Mouse (Mus musculus): ENCODE measurements around the gene Ushbp1. TPM values are rescaled to one million over a fixed set of nuclear protein-coding genes. Genes with fewer than 3 reads are reported as not detected.

Gene Ushbp1
- polyA plus RNA-seq, 1 experiment: 0.03 TPM

DNA sequence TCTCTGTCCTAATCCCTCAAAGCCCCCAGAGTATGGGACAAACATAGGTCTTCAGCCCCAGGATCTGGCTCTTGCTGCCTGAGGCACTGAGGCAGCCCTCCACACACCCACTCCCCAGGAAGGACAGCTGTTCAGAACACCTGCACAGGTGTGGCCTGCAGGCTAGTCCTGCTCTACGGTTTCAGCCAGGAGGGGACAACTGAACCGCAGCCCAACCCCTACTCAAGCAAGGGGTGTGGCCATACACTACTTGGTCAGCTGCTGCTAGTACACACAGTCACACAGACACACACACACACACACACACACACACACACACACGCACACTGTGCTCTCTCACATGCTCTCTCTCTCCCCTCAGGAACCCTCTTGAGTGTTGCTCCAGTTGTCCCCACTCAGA is 11.7 kb downstream of the Ushbp1 start:
- Histone ChIP-seq H3K9me3 (ENCODE audit: control insufficient read depth, low read length) (peaks cover 5% of the 10 kb centered on the region; the same call in 1 of the 2 replicates), H3K4me1 (ENCODE audit: control insufficient read depth) (peaks cover 16% of the 10 kb centered on the region), H3K27me3 (ENCODE audit: control insufficient read depth) (peaks cover 48% of the 10 kb centered on the region), H3K36me3 (ENCODE audit: control insufficient read depth) (no peaks in the 10 kb centered on the region), H3K4me3 (replicated peaks) (no peak overlapping the region)
- TF ChIP-seq TAL1 (IDR thresholded peaks at IDR 0.05; ENCODE audit: low read length) (no peak), GATA1 (IDR thresholded peaks at IDR 0.05; ENCODE audit: low read length) (no peak)

DNA sequence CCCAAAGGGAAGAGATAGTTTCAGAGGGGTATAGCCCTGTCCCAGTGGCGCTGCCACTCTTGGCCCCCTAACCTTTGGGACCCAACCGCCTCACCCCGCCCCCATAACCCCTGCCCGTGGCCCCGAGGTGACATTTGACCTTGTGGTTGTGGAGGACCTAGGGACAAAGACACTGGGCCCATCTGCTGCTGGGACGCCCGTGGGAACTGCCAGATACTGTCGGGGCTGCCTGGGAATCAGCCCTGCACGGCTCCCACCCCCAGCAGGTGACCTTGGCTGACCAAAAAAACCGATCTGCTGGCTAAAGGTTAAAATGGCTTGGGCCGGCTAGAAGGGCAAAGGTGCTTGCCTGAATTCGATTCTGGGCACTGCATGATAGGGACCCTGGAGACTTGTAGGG is 12.2 kb downstream of the Ushbp1 start:
- peaks cover 53% of the 10 kb centered on the region for H3K27me3 ChIP-seq (ENCODE audit: control insufficient read depth)
- peaks cover 16% of the 10 kb centered on the region for H3K4me1 ChIP-seq (ENCODE audit: control insufficient read depth)
- no peaks in the 10 kb centered on the region; the same call in 1 of the 2 replicates for H3K36me3 ChIP-seq (ENCODE audit: control insufficient read depth)
- peaks cover 5% of the 10 kb centered on the region; the same call in 1 of the 2 replicates for H3K9me3 ChIP-seq (ENCODE audit: control insufficient read depth, low read length)
- no peak overlapping the region for H3K4me3 ChIP-seq (replicated peaks)
- TF ChIP-seq TAL1 (IDR thresholded peaks at IDR 0.05; ENCODE audit: low read length) (no peak), GATA1 (IDR thresholded peaks at IDR 0.05; ENCODE audit: low read length) (no peak)

DNA sequence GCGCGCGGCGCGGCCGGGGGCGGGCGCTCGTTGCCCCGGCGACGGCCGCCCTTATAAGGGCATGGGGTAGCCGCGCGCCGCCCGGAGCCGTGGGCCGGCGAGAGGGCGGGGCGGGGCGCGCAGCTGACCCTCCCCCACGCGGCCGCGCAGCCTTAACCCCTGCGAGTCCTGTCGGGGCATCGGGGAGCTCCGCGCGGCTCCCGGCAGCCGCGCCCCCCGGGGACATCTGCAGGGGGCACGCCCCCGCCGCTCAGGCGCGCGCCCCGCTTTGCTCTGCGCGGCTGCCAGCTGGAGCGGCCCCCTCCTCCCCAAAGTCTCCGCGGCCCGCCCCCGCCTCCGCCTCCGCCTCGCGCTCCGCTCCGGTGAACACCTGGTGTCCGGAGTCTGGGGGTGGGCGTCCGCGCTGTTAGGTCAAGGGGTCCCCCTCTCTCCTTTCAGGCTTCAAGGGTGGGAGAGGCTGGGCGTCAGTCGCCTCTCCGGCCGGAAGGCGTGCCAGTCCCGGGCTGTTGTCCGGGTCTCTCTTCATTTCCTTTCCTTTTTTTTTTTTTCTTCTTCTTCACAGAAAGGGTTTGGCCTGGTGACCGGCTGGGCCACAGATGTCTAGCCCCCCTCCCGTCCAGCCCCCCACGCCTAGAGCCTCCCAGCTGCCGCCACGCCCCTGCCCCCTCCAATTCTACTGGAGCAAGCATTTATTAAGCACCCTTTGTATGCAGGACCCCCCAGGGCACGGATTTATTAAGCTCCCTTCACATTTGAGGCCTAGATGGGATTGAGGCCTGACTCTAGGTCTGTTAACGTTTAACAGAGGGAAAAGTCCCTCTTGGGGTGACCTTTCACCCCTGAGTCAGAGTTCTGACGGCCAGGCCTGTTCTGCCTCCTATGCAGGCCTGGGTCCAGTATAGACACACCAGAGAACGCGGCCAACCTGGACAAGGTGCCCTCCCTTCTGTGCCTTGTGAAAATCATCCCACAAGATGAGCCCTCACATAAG is 13.3 kb downstream of the Ushbp1 start:
- Histone ChIP-seq H3K4me1 (ENCODE audit: control insufficient read depth) (peaks cover 16% of the 10 kb centered on the region), H3K36me3 (ENCODE audit: control insufficient read depth) (peaks cover 5% of the 10 kb centered on the region; the same call in 1 of the 2 replicates), H3K27me3 (ENCODE audit: control insufficient read depth) (peaks cover 62% of the 10 kb centered on the region), H3K4me3 (replicated peaks) (peak overlapping the region; percentile 63), H3K9me3 (ENCODE audit: control insufficient read depth, low read length) (peaks cover 5% of the 10 kb centered on the region; the same call in 1 of the 2 replicates)
- TF ChIP-seq TAL1 (IDR thresholded peaks at IDR 0.05; ENCODE audit: low read length) (no peak), GATA1 (IDR thresholded peaks at IDR 0.05; ENCODE audit: low read length) (no peak)

DNA sequence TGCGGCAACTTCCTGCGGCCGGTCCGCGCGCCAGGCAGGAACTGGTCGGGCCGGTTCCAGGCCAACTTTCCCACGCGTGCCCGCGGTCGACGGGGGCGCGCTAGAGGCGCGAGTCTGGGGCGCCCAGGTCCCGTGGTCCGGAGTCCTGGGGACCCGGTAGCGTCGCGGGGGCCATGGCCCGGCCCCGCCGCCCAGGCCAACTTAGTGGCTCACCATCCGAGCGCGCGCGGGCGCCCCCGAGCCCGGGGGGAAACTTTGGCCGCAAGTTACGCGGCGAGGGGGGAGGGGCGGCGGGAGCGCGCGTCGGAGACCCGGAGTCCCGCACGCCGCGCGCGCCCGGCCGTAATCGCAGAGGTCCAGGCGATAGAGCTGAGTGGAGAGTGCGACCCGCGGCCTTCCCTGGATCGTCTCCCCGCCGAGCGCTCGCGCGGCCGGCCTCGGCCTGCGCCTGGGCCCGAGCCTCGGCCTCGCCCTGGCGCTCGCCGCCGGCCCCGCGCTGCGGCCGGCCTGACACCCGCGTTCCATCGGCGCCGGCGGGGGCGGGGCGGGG is 14.1 kb downstream of the Ushbp1 start, which contains the start of gene Nr2f6:
Gene Nr2f6 (minus strand): TSS at position 540 of the 550 bp plus-strand sequence.
- Histone ChIP-seq H3K4me1 (ENCODE audit: control insufficient read depth) (peaks cover 18% of the 10 kb centered on the region), H3K9me3 (ENCODE audit: control insufficient read depth, low read length) (peaks cover 5% of the 10 kb centered on the region; the same call in 1 of the 2 replicates), H3K27me3 (ENCODE audit: control insufficient read depth) (peaks cover 70% of the 10 kb centered on the region), H3K36me3 (ENCODE audit: control insufficient read depth) (peaks cover 8% of the 10 kb centered on the region; the same call in 1 of the 2 replicates), H3K4me3 (replicated peaks) (peak within 1 kb of the TSS; percentile 63)
- TF ChIP-seq TAL1 (IDR thresholded peaks at IDR 0.05; ENCODE audit: low read length) (no peak), GATA1 (IDR thresholded peaks at IDR 0.05; ENCODE audit: low read length) (no peak)

DNA sequence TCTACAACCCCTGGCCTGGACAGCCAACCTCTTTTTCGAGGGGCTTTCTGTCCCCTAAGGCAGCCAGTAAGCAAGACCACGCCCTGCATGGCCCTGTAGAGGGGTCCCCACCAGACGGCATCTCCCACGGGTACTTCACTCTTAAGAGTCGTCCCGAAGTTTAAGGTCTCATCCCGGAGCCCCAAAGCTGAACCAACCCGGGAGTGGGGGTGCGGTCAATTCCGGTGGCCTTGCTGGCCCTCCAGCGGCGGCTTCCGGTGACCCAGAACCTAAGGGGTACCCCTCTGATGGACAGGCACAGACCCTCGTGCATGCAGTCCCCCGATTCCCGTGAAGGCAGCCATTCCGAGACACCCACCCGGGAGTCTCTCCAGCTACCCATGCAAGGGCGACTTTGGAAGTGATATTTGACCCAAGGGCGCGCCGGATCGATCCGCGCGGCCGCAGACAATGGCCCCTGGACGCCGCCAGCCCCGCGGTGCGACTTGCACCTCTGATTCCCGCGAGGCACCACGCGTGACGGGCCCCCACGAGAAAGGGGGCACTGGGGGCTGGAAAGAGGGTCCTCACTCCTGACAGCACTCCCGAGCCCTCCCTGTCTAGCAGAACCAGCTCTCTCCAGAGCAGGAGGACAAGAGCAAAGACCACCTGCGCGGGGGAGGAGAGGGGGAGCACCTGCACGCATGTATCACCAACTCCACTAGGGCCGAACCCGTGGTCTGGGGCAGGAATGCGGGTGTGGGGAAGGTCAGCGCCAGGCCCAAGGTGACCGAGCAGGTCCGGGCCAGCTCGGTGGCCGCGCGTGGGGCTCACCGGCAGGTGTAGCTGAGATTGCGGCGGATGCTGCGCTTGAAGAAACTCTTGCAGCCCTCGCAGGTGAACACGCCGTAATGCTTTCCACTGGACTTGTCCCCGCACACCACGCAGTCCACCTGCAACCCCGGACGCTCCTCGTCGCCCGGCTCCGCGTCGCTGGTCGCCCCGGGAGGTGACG is 15.1 kb downstream of the Ushbp1 start:
- H3K9me3 ChIP-seq (ENCODE audit: control insufficient read depth, low read length): peaks cover 5% of the 10 kb centered on the region; the same call in 1 of the 2 replicates
- H3K27me3 ChIP-seq (ENCODE audit: control insufficient read depth): peaks cover 80% of the 10 kb centered on the region
- peak overlapping the region; percentile 63 for H3K4me3 ChIP-seq (replicated peaks)
- TF ChIP-seq TAL1 (IDR thresholded peaks at IDR 0.05; ENCODE audit: low read length) (no peak), GATA1 (IDR thresholded peaks at IDR 0.05; ENCODE audit: low read length) (no peak)
- H3K36me3 ChIP-seq (ENCODE audit: control insufficient read depth): peaks cover 17% of the 10 kb centered on the region
- peaks cover 28% of the 10 kb centered on the region for H3K4me1 ChIP-seq (ENCODE audit: control insufficient read depth)

DNA sequence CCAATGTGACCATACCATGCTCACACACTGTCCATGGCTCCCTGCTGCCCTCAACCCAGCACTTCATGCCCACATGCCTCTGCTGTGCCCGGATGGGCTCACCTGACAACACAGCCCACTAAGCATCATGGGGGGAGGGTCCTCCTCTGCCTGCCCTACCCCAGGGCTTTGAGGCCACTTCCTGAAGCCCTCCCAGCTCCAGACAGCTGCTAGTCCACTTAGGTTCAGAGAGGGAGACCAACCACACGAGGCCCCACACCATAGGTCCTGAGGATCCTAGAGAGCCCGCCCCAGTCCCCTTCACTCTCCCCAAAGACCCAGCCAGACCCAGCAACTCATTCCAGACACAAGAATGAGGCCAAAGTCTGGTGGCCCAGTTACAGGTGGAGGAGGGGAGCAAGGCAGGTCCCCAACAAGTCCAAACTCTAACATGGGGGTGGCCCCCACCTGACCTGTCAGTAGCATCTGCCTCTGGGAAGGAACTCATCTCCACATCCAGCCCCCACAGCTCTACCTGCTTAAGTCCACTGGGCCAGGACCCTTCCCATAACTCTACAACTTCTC is 16.0 kb downstream of the Ushbp1 start:
- peaks cover 24% of the 10 kb centered on the region for H3K36me3 ChIP-seq (ENCODE audit: control insufficient read depth)
- H3K4me3 ChIP-seq (replicated peaks): peak overlapping the region; percentile 63
- TF ChIP-seq GATA1 (IDR thresholded peaks at IDR 0.05; ENCODE audit: low read length) (no peak), TAL1 (IDR thresholded peaks at IDR 0.05; ENCODE audit: low read length) (no peak)
- H3K4me1 ChIP-seq (ENCODE audit: control insufficient read depth): peaks cover 37% of the 10 kb centered on the region
- peaks cover 83% of the 10 kb centered on the region for H3K27me3 ChIP-seq (ENCODE audit: control insufficient read depth)
- H3K9me3 ChIP-seq (ENCODE audit: control insufficient read depth, low read length): peaks cover 5% of the 10 kb centered on the region; the same call in 1 of the 2 replicates

DNA sequence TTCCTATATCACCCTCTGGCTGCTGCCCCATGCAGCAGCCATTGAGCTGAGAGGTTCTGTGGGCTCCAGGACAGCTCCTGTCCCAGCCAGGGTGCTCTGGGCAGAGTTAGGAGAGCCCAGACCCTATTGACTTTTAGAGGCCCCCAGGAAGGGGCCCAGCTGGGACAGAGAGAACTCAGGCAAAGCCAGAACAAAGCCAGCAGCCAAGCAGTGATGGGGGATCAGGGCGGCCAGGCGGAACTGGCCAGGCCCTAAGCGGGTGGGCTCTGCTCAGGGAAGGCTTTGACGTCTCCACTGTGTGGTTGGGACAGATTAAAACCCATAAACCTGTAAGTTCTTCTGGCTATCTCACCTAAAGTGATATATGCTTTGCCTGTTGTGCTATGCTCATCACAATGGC is 16.6 kb downstream of the Ushbp1 start:
- Histone ChIP-seq H3K4me1 (ENCODE audit: control insufficient read depth) (peaks cover 39% of the 10 kb centered on the region), H3K4me3 (replicated peaks) (no peak overlapping the region), H3K9me3 (ENCODE audit: control insufficient read depth, low read length) (peaks cover 5% of the 10 kb centered on the region; the same call in 1 of the 2 replicates), H3K27me3 (ENCODE audit: control insufficient read depth) (peaks cover 82% of the 10 kb centered on the region), H3K36me3 (ENCODE audit: control insufficient read depth) (peaks cover 29% of the 10 kb centered on the region)
- TF ChIP-seq TAL1 (IDR thresholded peaks at IDR 0.05; ENCODE audit: low read length): no peak
- TF ChIP-seq GATA1 (IDR thresholded peaks at IDR 0.05; ENCODE audit: low read length): no peak

All from erythroblast, embryonic 14.5 days (primary cell).